Mouse (Mus musculus) forebrain, postnatal 0 days (tissue): ENCODE measurements around the gene Bcl7c. TPM values are rescaled to one million over a fixed set of nuclear protein-coding genes. Genes with fewer than 3 reads are reported as not detected.

Experiments used
- ATAC-seq: fragments of 200-750 bp; cut with Nextera tagmentation; 2 replicates; pipeline ENCODE4 v1.8.0; 2017; ENCODE audit warnings: mild to moderate bottlenecking, moderate library complexity
- DNase-seq: peaks from one replicate; pipeline ENCODE4 v3.0.0-alpha.2; 2015
- H3K27ac ChIP-seq: fragments of 300-500 bp; sonication (generic); 2 replicates; pipeline ENCODE4 v1.5.1; 2014; ENCODE audit warnings: low read depth, mild to moderate bottlenecking, antibody characterized with exemption, low read length, moderate library complexity, mixed read lengths
- H3K27me3 ChIP-seq: fragments of 300-500 bp; sonication (generic); 2 replicates; pipeline ENCODE4 v1.6.1; 2014; ENCODE audit warnings: mild to moderate bottlenecking, low read length, mixed read lengths; ENCODE audit not compliant: insufficient read depth
- H3K36me3 ChIP-seq: fragments of 300-500 bp; sonication (generic); 2 replicates; pipeline ENCODE4 v1.6.1; 2014; ENCODE audit warnings: mild to moderate bottlenecking, moderate library complexity; ENCODE audit not compliant: insufficient read depth
- H3K4me1 ChIP-seq: fragments of 300-500 bp; sonication (generic); 2 replicates; pipeline ENCODE4 v1.6.1; 2014; ENCODE audit warnings: antibody characterized with exemption; ENCODE audit not compliant: insufficient read depth
- H3K4me2 ChIP-seq: fragments of 300-500 bp; sonication (generic); 2 replicates; pipeline ENCODE4 v1.6.1; 2014; ENCODE audit warnings: low read depth, mild to moderate bottlenecking, moderate library complexity
- H3K4me3 ChIP-seq: fragments of 300-500 bp; sonication (generic); 2 replicates; pipeline ENCODE4 v1.5.1; 2014; ENCODE audit warnings: low read depth, low read length, mixed read lengths
- H3K9ac ChIP-seq: fragments of 300-500 bp; sonication (generic); 2 replicates; pipeline ENCODE4 v1.6.1; 2014; ENCODE audit warnings: mild to moderate bottlenecking
- H3K9me3 ChIP-seq: fragments of 300-500 bp; sonication (generic); 2 replicates; pipeline ENCODE4 v1.6.1; 2016; ENCODE audit warnings: low read length
- CTCF ChIP-seq: sonication (generic); IDR thresholded peaks from 2 replicates; pipeline ENCODE4 v1.5.1; 2016; ENCODE audit warnings: antibody characterized with exemption, control low read depth, low read depth
- WGBS: fragments of 180-500 bp; shearing (Covaris S2); extraction: QIAGEN DNeasy Blood & Tissue Kit; methylation state at CpG from one replicate; pipeline ENCODE4 v1.1.7; 2014; 5-methylcytosine and 5-hydroxymethylcytosine counted together
- polyA plus RNA-seq: library from polyadenylated mRNA; unstranded; fragments of >200 nt; fragmentation: Nextera tagmentation; extraction: Ambion mirVana; gene quantifications from 2 replicates; pipeline ENCODE4 v1.2.1, GENCODE M21; 2015
- total RNA-seq: library from RNA; depleted of rRNA; stranded (reverse); fragments of >200 nt; gene quantifications from 2 replicates; pipeline ENCODE4 v1.2.3, GENCODE M21; 2014

Bcl7c gene
- total and polyA plus RNA-seq, 2 experiments from 2014 or later, result 47.5 to 102 TPM

- H3K4me3 ChIP-seq, result no peak overlapping the region
- ATAC-seq (no peak), DNase-seq (no peak)
- H3K4me1 ChIP-seq, result peaks cover 5% of the 10 kb centered on the region; the same call in 1 of the 2 replicates
- 85% methylated on average over 11 of the region's 11 CpGs for WGBS
- H3K9ac ChIP-seq, result no peak overlapping the region
- no peak overlapping the region for H3K4me2 ChIP-seq
- H3K36me3 ChIP-seq, result no peaks in the 10 kb centered on the region; the same call in 1 of the 2 replicates
- H3K27ac ChIP-seq, result no peak overlapping the region
- no peaks in the 10 kb centered on the region for H3K9me3 ChIP-seq
- no peaks in the 10 kb centered on the region for H3K27me3 ChIP-seq
- TF ChIP-seq CTCF, result no peak
These were observed 21.8 kb downstream of the Bcl7c start for GRCm38 (mm10) chr7:127686740-127687449.

GRCm38 (mm10) chr7:127685304-127686018, 23.3 kb downstream of the Bcl7c start:
- Histone ChIP-seq H3K27ac (no peak overlapping the region), H3K9me3 (no peaks in the 10 kb centered on the region), H3K4me3 (no peak overlapping the region), H3K4me1 (no peaks in the 10 kb centered on the region), H3K4me2 (no peak overlapping the region), H3K27me3 (no peaks in the 10 kb centered on the region), H3K36me3 (no peaks in the 10 kb centered on the region; the same call in 1 of the 2 replicates), H3K9ac (no peak overlapping the region)
- WGBS, result 75% methylated on average over 14 of the region's 14 CpGs
- ATAC-seq, result no peak
- DNase-seq, result no peak
- no peak for TF ChIP-seq CTCF

- H3K9me3 ChIP-seq, result no peaks in the 10 kb centered on the region
- H3K4me1 ChIP-seq, result no peaks in the 10 kb centered on the region
- DNase-seq, result no peak
- no peaks in the 10 kb centered on the region for H3K36me3 ChIP-seq
- no peak overlapping the region for H3K27ac ChIP-seq
- no peak overlapping the region for H3K4me2 ChIP-seq
- H3K4me3 ChIP-seq, result no peak overlapping the region
- 86% methylated on average over 8 of the region's 8 CpGs for WGBS
- H3K27me3 ChIP-seq, result no peaks in the 10 kb centered on the region
- no peak overlapping the region for H3K9ac ChIP-seq
- TF ChIP-seq CTCF, result no peak
- no peak for ATAC-seq
These were observed 26.7 kb downstream of the Bcl7c start for GRCm38 (mm10) chr7:127681888-127682553.

- TF ChIP-seq CTCF, result no peak
- WGBS, result 92% methylated on average over 13 of the region's 13 CpGs
- Histone ChIP-seq H3K27me3 (no peaks in the 10 kb centered on the region), H3K4me1 (no peaks in the 10 kb centered on the region), H3K4me3 (no peak overlapping the region), H3K36me3 (no peaks in the 10 kb centered on the region), H3K9ac (no peak overlapping the region), H3K27ac (no peak overlapping the region), H3K9me3 (no peaks in the 10 kb centered on the region), H3K4me2 (no peak overlapping the region)
- DNase-seq (no peak), ATAC-seq (no peak)
These were observed 28.2 kb downstream of the Bcl7c start for GRCm38 (mm10) chr7:127680541-127680940.

GRCm38 (mm10) chr7:127678811-127679210, 29.9 kb downstream of the Bcl7c start:
- Histone ChIP-seq H3K27ac (no peak overlapping the region), H3K4me2 (no peak overlapping the region), H3K36me3 (no peaks in the 10 kb centered on the region; the same call in 1 of the 2 replicates), H3K9me3 (no peaks in the 10 kb centered on the region), H3K27me3 (no peaks in the 10 kb centered on the region), H3K9ac (no peak overlapping the region), H3K4me1 (0 out of 2 replicates have a peak, but pooled peaks cover 2% of the 10 kb centered on the region), H3K4me3 (no peak overlapping the region)
- ATAC-seq (no peak), DNase-seq (no peak)
- no peak for TF ChIP-seq CTCF
- WGBS, result 50% methylated on average over 2 of the region's 2 CpGs

GRCm38 (mm10) chr7:127677609-127678008, 31.1 kb downstream of the Bcl7c start:
- no peaks in the 10 kb centered on the region for H3K27me3 ChIP-seq
- no peak overlapping the region for H3K4me3 ChIP-seq
- no peaks in the 10 kb centered on the region; the same call in 1 of the 2 replicates for H3K36me3 ChIP-seq
- H3K4me1 ChIP-seq, result 0 out of 2 replicates have a peak, but pooled peaks cover 2% of the 10 kb centered on the region
- no peak for ATAC-seq
- DNase-seq, result no peak
- no peak for TF ChIP-seq CTCF
- H3K27ac ChIP-seq, result no peak overlapping the region
- H3K4me2 ChIP-seq, result no peak overlapping the region
- no peak overlapping the region for H3K9ac ChIP-seq
- no peaks in the 10 kb centered on the region for H3K9me3 ChIP-seq
- WGBS, result 91% methylated on average over 4 of the region's 4 CpGs
